8 mouse cellular contexts compared by ENCODE assay signal in genomic region chr11:69062761-69063224, GRCm38 (mm10). TPM values are rescaled to one million over a fixed set of nuclear protein-coding genes. Genes with fewer than 3 reads are reported as not detected.
DNase-seq lines count a peak whose midpoint lies in the region; ATAC-seq and TF ChIP-seq lines count a peak whose summit lies in the region.

No protein-coding gene starts in this region.

- no peak overlapping the region for H3ac ChIP-seq in myocyte (ENCODE audit: control insufficient read depth, insufficient read length)

- H3K27me3 ChIP-seq in embryonic facial prominence, embryonic 15.5 days, result no peaks in the 10 kb centered on the region
- no peaks in the 10 kb centered on the region for H3K27me3 ChIP-seq in heart, embryonic 11.5 days (ENCODE audit: control insufficient read depth, insufficient read depth, low read length)
- H3K27me3 ChIP-seq in kidney, embryonic 16.5 days (ENCODE audit: insufficient read depth, low read length), result no peaks in the 10 kb centered on the region
- H3K27me3 ChIP-seq in liver, embryonic 11.5 days (replicated peaks; ENCODE audit: control insufficient read depth, insufficient read depth, low read length), result no peaks in the 10 kb centered on the region
- no peaks in the 10 kb centered on the region for H3K27me3 ChIP-seq in myocyte (ENCODE audit: control insufficient read depth, insufficient read depth, insufficient read length)

- DNase-seq in 416B (ENCODE audit: low read depth), result peak; percentile 98
- DNase-seq in adrenal gland, postnatal 36 days, result peak; percentile 90 to 93
- DNase-seq in liver, embryonic 11.5 days (ENCODE audit: low spot score), result peak; percentile 94
- DNase-seq in spleen, postnatal 4 days (ENCODE audit: low spot score in 2 of 2), result peak; percentile 94 to 98

- peak overlapping the region; percentile 73 for H3K4me2 ChIP-seq in embryonic facial prominence, embryonic 15.5 days (replicated peaks)
- peak overlapping the region; percentile 98 for H3K4me2 ChIP-seq in heart, embryonic 11.5 days
- peak overlapping the region; percentile 85 for H3K4me2 ChIP-seq in kidney, embryonic 16.5 days (replicated peaks; ENCODE audit: low read depth, low read length)
- peak overlapping the region; percentile 90 for H3K4me2 ChIP-seq in liver, embryonic 11.5 days
- peak overlapping the region; percentile 88 for H3K4me2 ChIP-seq in myocyte (ENCODE audit: low read depth)

- peak; percentile 69 for ATAC-seq in embryonic facial prominence, embryonic 15.5 days (ENCODE audit: insufficient number of reproducible peaks, low FRiP score, low TSS enrichment, low read depth)
- peak; percentile 69 for ATAC-seq in heart, embryonic 11.5 days (replicated peaks; ENCODE audit: insufficient number of reproducible peaks, low FRiP score, low TSS enrichment)
- peak; percentile 72 for ATAC-seq in kidney, embryonic 16.5 days (ENCODE audit: low FRiP score, low TSS enrichment)
- peak; percentile 73 for ATAC-seq in liver, embryonic 11.5 days (replicated peaks; ENCODE audit: low FRiP score)

- H3K4me1 ChIP-seq in embryonic facial prominence, embryonic 15.5 days, result peaks cover 43% of the 10 kb centered on the region
- H3K4me1 ChIP-seq in heart, embryonic 11.5 days (ENCODE audit: control insufficient read depth, insufficient read depth, low read length), result peaks cover 38% of the 10 kb centered on the region
- H3K4me1 ChIP-seq in kidney, embryonic 16.5 days (ENCODE audit: insufficient read depth, low read length), result peaks cover 44% of the 10 kb centered on the region
- H3K4me1 ChIP-seq in liver, embryonic 11.5 days (replicated peaks; ENCODE audit: control insufficient read depth, insufficient read depth, low read length), result peaks cover 43% of the 10 kb centered on the region

- under 1% methylated on average over 19 of the region's 19 CpGs for WGBS in embryonic facial prominence, embryonic 15.5 days
- under 1% methylated on average over 19 of the region's 19 CpGs for WGBS in heart, embryonic 11.5 days (ENCODE audit: insufficient replicate concordance)
- WGBS in kidney, embryonic 16.5 days, result under 1% methylated on average over 19 of the region's 19 CpGs
- WGBS in liver, embryonic 11.5 days, result under 1% methylated on average over 19 of the region's 19 CpGs

- H3K36me3 ChIP-seq in embryonic facial prominence, embryonic 15.5 days, result no peaks in the 10 kb centered on the region
- no peaks in the 10 kb centered on the region for H3K36me3 ChIP-seq in heart, embryonic 11.5 days (ENCODE audit: control insufficient read depth, insufficient read depth, low read length)
- H3K36me3 ChIP-seq in kidney, embryonic 16.5 days (ENCODE audit: insufficient read depth, low read length), result no peaks in the 10 kb centered on the region
- no peaks in the 10 kb centered on the region for H3K36me3 ChIP-seq in liver, embryonic 11.5 days (ENCODE audit: control insufficient read depth, insufficient read depth, low read length)
- no peaks in the 10 kb centered on the region for H3K36me3 ChIP-seq in myocyte (ENCODE audit: control insufficient read depth, insufficient read depth)

- H3K4me3 ChIP-seq in embryonic facial prominence, embryonic 15.5 days (replicated peaks), result peak overlapping the region; percentile 72
- H3K4me3 ChIP-seq in heart, embryonic 11.5 days (ENCODE audit: low read depth, low read length), result peak overlapping the region; percentile 88
- H3K4me3 ChIP-seq in kidney, embryonic 16.5 days (ENCODE audit: low read length), result peak overlapping the region; percentile 79
- peak overlapping the region; percentile 70 for H3K4me3 ChIP-seq in liver, embryonic 11.5 days (ENCODE audit: low read depth, low read length)
- peak overlapping the region; percentile 66 for H3K4me3 ChIP-seq in myocyte

- peaks cover 19% of the 10 kb centered on the region for H3K79me2 ChIP-seq in myocyte (ENCODE audit: control insufficient read depth, insufficient read depth)

- peak overlapping the region; percentile 90 for H3K27ac ChIP-seq in embryonic facial prominence, embryonic 15.5 days (replicated peaks)
- H3K27ac ChIP-seq in heart, embryonic 11.5 days (ENCODE audit: low read depth, low read length), result peak overlapping the region; percentile 82
- peak overlapping the region; percentile 87 for H3K27ac ChIP-seq in kidney, embryonic 16.5 days (ENCODE audit: low read length)
- peak overlapping the region; percentile 44; the same call in 1 of the 2 replicates for H3K27ac ChIP-seq in liver, embryonic 11.5 days (ENCODE audit: low read depth, low read length)

- TF ChIP-seq POLR2A in myocyte (IDR thresholded peaks at IDR 0.05; ENCODE audit: insufficient read length, low read depth), result no peak

- H3K9me3 ChIP-seq in embryonic facial prominence, embryonic 15.5 days (replicated peaks), result no peaks in the 10 kb centered on the region
- H3K9me3 ChIP-seq in heart, embryonic 11.5 days (replicated peaks; ENCODE audit: control insufficient read depth, low read length), result no peaks in the 10 kb centered on the region
- no peaks in the 10 kb centered on the region for H3K9me3 ChIP-seq in kidney, embryonic 16.5 days (ENCODE audit: low read length)
- no peaks in the 10 kb centered on the region for H3K9me3 ChIP-seq in liver, embryonic 11.5 days (ENCODE audit: control insufficient read depth, low read length)

- peak overlapping the region; percentile 57; the same call in 1 of the 2 replicates for H3K9ac ChIP-seq in embryonic facial prominence, embryonic 15.5 days
- H3K9ac ChIP-seq in heart, embryonic 11.5 days (ENCODE audit: low read depth, low read length), result peak overlapping the region; percentile 77
- H3K9ac ChIP-seq in kidney, embryonic 16.5 days (replicated peaks; ENCODE audit: low read length), result peak overlapping the region; percentile 58
- peak overlapping the region; percentile 85 for H3K9ac ChIP-seq in liver, embryonic 11.5 days (ENCODE audit: low read depth, low read length)

TF ChIP-seq in myocyte, 11 proteins besides CTCF, POLR2A, EP300 and RAD21:
- no peak for TF ChIP-seq MAX (IDR thresholded peaks at IDR 0.05; ENCODE audit: low read depth)
- peak; percentile 29 for TF ChIP-seq E2F4 (IDR thresholded peaks at IDR 0.05; ENCODE audit: insufficient read depth)
- peak; percentile 58 for TF ChIP-seq SRF (IDR thresholded peaks at IDR 0.05; ENCODE audit: control insufficient read depth, insufficient read length, low read depth)

RNA-seq across cellular contexts. Expression of gene Borcs6, which starts 3.3 kb away (rescaled TPM):
- total RNA-seq in adrenal gland, postnatal 36 days (2021), result 10 to 100 TPM; 26.4 to 30.4 TPM
- 14.9 and 15.7 TPM in 2 replicates for polyA plus RNA-seq in embryonic facial prominence, embryonic 15.5 days (2015; fragmentation: Nextera tagmentation; extraction: Ambion mirVana)
- polyA plus RNA-seq in heart, embryonic 11.5 days (2014; fragmentation: Nextera tagmentation; extraction: Ambion mirVana), result 7.7 and 9.8 TPM in 2 replicates
- 8.0 and 9.1 TPM in 2 replicates for polyA plus RNA-seq in kidney, embryonic 16.5 days (2015; fragmentation: Nextera tagmentation; extraction: Ambion mirVana)
- 5.9 and 6.6 TPM in 2 replicates for polyA plus RNA-seq in liver, embryonic 11.5 days (2014; fragmentation: Nextera tagmentation; extraction: Ambion mirVana)
- 27.2 TPM for polyA plus RNA-seq in myocyte (2012; fragmentation: generic; extraction: Trizol)

RNA-seq across cellular contexts. Expression of gene Tmem107, which starts 7.8 kb away (rescaled TPM):
- 10 to 100 TPM; 13.5 to 17.5 TPM for total RNA-seq in adrenal gland, postnatal 36 days (2021)
- polyA plus RNA-seq in embryonic facial prominence, embryonic 15.5 days (2015; fragmentation: Nextera tagmentation; extraction: Ambion mirVana), result 102 and 137 TPM in 2 replicates
- 26.4 and 28.2 TPM in 2 replicates for polyA plus RNA-seq in heart, embryonic 11.5 days (2014; fragmentation: Nextera tagmentation; extraction: Ambion mirVana)
- polyA plus RNA-seq in kidney, embryonic 16.5 days (2015; fragmentation: Nextera tagmentation; extraction: Ambion mirVana), result 61.0 and 68.1 TPM in 2 replicates
- polyA plus RNA-seq in liver, embryonic 11.5 days (2014; fragmentation: Nextera tagmentation; extraction: Ambion mirVana), result 39.1 and 43.5 TPM in 2 replicates
- polyA plus RNA-seq in myocyte (2012; fragmentation: generic; extraction: Trizol), result 29.5 TPM

RNA-seq across cellular contexts. Expression of gene Aurkb, which starts 17.3 kb away (rescaled TPM):
- total RNA-seq in adrenal gland, postnatal 36 days (2021), result 1 to 10 TPM; 5.0 to 6.4 TPM
- 122 and 123 TPM in 2 replicates for polyA plus RNA-seq in embryonic facial prominence, embryonic 15.5 days (2015; fragmentation: Nextera tagmentation; extraction: Ambion mirVana)
- polyA plus RNA-seq in heart, embryonic 11.5 days (2014; fragmentation: Nextera tagmentation; extraction: Ambion mirVana), result 89.2 and 89.6 TPM in 2 replicates
- 176 and 177 TPM in 2 replicates for polyA plus RNA-seq in kidney, embryonic 16.5 days (2015; fragmentation: Nextera tagmentation; extraction: Ambion mirVana)
- 168 and 170 TPM in 2 replicates for polyA plus RNA-seq in liver, embryonic 11.5 days (2014; fragmentation: Nextera tagmentation; extraction: Ambion mirVana)
- 28.2 TPM for polyA plus RNA-seq in myocyte (2012; fragmentation: generic; extraction: Trizol)

RNA-seq across cellular contexts. Expression of gene Vamp2, which starts 25.5 kb away (rescaled TPM):
- total RNA-seq in adrenal gland, postnatal 36 days (2021), result 100 to 1,000 TPM; 116 to 130 TPM
- polyA plus RNA-seq in embryonic facial prominence, embryonic 15.5 days (2015; fragmentation: Nextera tagmentation; extraction: Ambion mirVana), result 111 and 149 TPM in 2 replicates
- polyA plus RNA-seq in heart, embryonic 11.5 days (2014; fragmentation: Nextera tagmentation; extraction: Ambion mirVana), result 89.7 and 94.7 TPM in 2 replicates
- 81.5 and 114 TPM in 2 replicates for polyA plus RNA-seq in kidney, embryonic 16.5 days (2015; fragmentation: Nextera tagmentation; extraction: Ambion mirVana)
- polyA plus RNA-seq in liver, embryonic 11.5 days (2014; fragmentation: Nextera tagmentation; extraction: Ambion mirVana), result 47.2 and 56.0 TPM in 2 replicates
- polyA plus RNA-seq in myocyte (2012; fragmentation: generic; extraction: Trizol), result 51.8 TPM

RNA-seq across cellular contexts. Expression of gene Per1, which starts 32.2 kb away (rescaled TPM):
- 100 to 1,000 TPM; 112 to 153 TPM for total RNA-seq in adrenal gland, postnatal 36 days (2021)
- polyA plus RNA-seq in embryonic facial prominence, embryonic 15.5 days (2015; fragmentation: Nextera tagmentation; extraction: Ambion mirVana), result 29.6 and 34.4 TPM in 2 replicates
- 6.2 and 6.3 TPM in 2 replicates for polyA plus RNA-seq in heart, embryonic 11.5 days (2014; fragmentation: Nextera tagmentation; extraction: Ambion mirVana)
- 11.4 and 15.6 TPM in 2 replicates for polyA plus RNA-seq in kidney, embryonic 16.5 days (2015; fragmentation: Nextera tagmentation; extraction: Ambion mirVana)
- polyA plus RNA-seq in liver, embryonic 11.5 days (2014; fragmentation: Nextera tagmentation; extraction: Ambion mirVana), result 6.2 and 6.6 TPM in 2 replicates
- 8.9 TPM for polyA plus RNA-seq in myocyte (2012; fragmentation: generic; extraction: Trizol)

Comparison
In these comparisons a context has a peak if more than half of its experiments do, and no peak if none do; other contexts are left out.
1. Peak in every context shown above with its lines: DNase-seq, ATAC-seq, H3K4me3 ChIP-seq and H3K27ac ChIP-seq.